ENCODE assay signal across 8 mouse cellular contexts in the genomic region with DNA sequence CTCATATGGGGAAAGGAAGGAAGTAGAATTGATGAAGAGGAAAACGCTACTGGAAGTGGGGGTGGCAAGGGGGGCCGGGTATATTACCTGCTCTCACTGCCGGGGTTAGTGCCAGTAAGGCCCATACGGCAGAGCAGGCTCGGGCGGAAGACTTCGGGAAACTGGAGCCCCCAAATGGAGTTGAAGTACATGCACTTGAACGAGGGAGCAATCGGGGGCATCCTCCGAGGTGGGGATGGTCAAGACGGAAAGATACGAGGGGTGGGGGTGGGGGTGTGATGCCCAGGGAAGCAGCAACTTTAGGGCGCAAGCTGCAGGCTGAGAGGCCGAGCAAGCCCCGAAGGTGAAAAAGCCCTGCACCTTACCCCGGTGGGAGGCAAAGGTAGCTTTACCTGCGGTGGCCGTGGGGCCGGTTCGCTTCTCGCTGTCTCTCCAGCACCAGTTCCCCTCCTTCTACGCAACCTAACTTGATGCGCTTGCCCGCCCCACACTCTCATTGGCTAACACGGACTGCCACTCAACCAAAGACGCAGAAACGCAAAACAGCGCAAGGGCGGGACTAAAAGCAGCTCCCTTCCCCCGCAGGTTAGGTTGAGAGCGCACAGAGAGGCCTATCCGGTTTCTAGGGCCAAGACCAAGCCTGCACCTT. TPM values are rescaled to one million over a fixed set of nuclear protein-coding genes. Genes with fewer than 3 reads are reported as not detected.
DNase-seq lines count a peak whose midpoint lies in the region; ATAC-seq lines count a peak whose summit lies in the region.

No protein-coding gene starts in this region.

- no peaks in the 10 kb centered on the region for H3K36me3 ChIP-seq in heart, embryonic 14.5 days (ENCODE audit: control insufficient read depth, insufficient read depth, low read length)
- H3K36me3 ChIP-seq in liver, embryonic 13.5 days, result peaks cover 4% of the 10 kb centered on the region; the same call in 1 of the 2 replicates
- H3K36me3 ChIP-seq in stomach, embryonic 16.5 days (ENCODE audit: control insufficient read depth, insufficient read depth, low read length), result no peaks in the 10 kb centered on the region

- H3K4me1 ChIP-seq in heart, embryonic 14.5 days (ENCODE audit: control insufficient read depth in 2 of 2, insufficient read depth in 2 of 2, low read length in 2 of 2), result peaks cover 5 to 8% of the 10 kb centered on the region in 2 experiments
- H3K4me1 ChIP-seq in liver, embryonic 13.5 days (replicated peaks), result peaks cover 62% of the 10 kb centered on the region
- peaks cover 11% of the 10 kb centered on the region for H3K4me1 ChIP-seq in stomach, embryonic 16.5 days (ENCODE audit: control insufficient read depth, insufficient read depth, low read length)

- no peaks in the 10 kb centered on the region for H3K9me3 ChIP-seq in heart, embryonic 14.5 days (ENCODE audit: control insufficient read depth, low read length)
- no peaks in the 10 kb centered on the region for H3K9me3 ChIP-seq in liver, embryonic 13.5 days (replicated peaks)
- H3K9me3 ChIP-seq in stomach, embryonic 16.5 days (replicated peaks; ENCODE audit: control insufficient read depth, low read length), result no peaks in the 10 kb centered on the region

- under 1% methylated on average over 32 of the region's 32 CpGs for WGBS in heart, embryonic 14.5 days
- under 1% methylated on average over 28 of the region's 32 CpGs for WGBS in liver, embryonic 13.5 days (ENCODE audit: insufficient replicate concordance)
- under 1% methylated on average over 32 of the region's 32 CpGs for WGBS in stomach, embryonic 16.5 days

- peak overlapping the region; percentile 82 for H3K9ac ChIP-seq in heart, embryonic 14.5 days (ENCODE audit: low read length)
- peak overlapping the region; percentile 86 for H3K9ac ChIP-seq in liver, embryonic 13.5 days
- peak overlapping the region; percentile 89 for H3K9ac ChIP-seq in stomach, embryonic 16.5 days (ENCODE audit: low read length)

- peak overlapping the region; percentile 69 to 72; a peak in 3 of 4 replicates for H3K27ac ChIP-seq in heart, embryonic 14.5 days (replicated peaks in 1 of 2; ENCODE audit: control insufficient read depth in 1 of 2, insufficient read depth in 1 of 2, low read depth in 2 of 2, low read length in 2 of 2)
- H3K27ac ChIP-seq in liver, embryonic 13.5 days, result peak overlapping the region; percentile 81
- peak overlapping the region; percentile 70 for H3K27ac ChIP-seq in stomach, embryonic 16.5 days (ENCODE audit: low read length)

- peak; percentile 100 for ATAC-seq in CD4-positive, CD25-positive, alpha-beta regulatory T cell, adult 4 months
- peak; percentile 98 for ATAC-seq in heart, embryonic 14.5 days (ENCODE audit: insufficient number of reproducible peaks, insufficient read depth, low FRiP score, low read depth)
- peak; percentile 98 for ATAC-seq in liver, embryonic 13.5 days (ENCODE audit: low read depth)
- ATAC-seq in stomach, embryonic 16.5 days (ENCODE audit: insufficient read depth, low FRiP score), result peak; percentile 99

- peak overlapping the region; percentile 60 to 66 for H3K4me3 ChIP-seq in heart, embryonic 14.5 days (ENCODE audit: control insufficient read depth in 1 of 2, insufficient read depth in 1 of 2, low read depth in 1 of 2, low read length in 2 of 2)
- H3K4me3 ChIP-seq in liver, embryonic 13.5 days (replicated peaks), result peak overlapping the region; percentile 88
- H3K4me3 ChIP-seq in stomach, embryonic 16.5 days (replicated peaks; ENCODE audit: low read length), result peak overlapping the region; percentile 94

- peak; percentile 100 for DNase-seq in c-Kit-negative CD71-positive TER-119-positive erythroid progenitor cells, embryonic 14.5 days (ENCODE audit: low read depth, low spot score)
- DNase-seq in fibroblast of lung, adult 2 months (ENCODE audit: low read depth), result peak; percentile 95
- peak; percentile 99 for DNase-seq in kidney, postnatal 14 days
- peak; percentile 100 for DNase-seq in liver, embryonic 13.5 days
- DNase-seq in neural tube, embryonic 10.5 days (ENCODE audit: extremely low spot score, low spot score), result peak; percentile 99

- no peaks in the 10 kb centered on the region for H3K27me3 ChIP-seq in heart, embryonic 14.5 days (ENCODE audit: control insufficient read depth, insufficient read depth, low read length)
- H3K27me3 ChIP-seq in liver, embryonic 13.5 days, result no peaks in the 10 kb centered on the region
- no peaks in the 10 kb centered on the region for H3K27me3 ChIP-seq in stomach, embryonic 16.5 days (ENCODE audit: control insufficient read depth, insufficient read depth, low read length)

- H3K4me2 ChIP-seq in heart, embryonic 14.5 days (ENCODE audit: low read length), result peak overlapping the region; percentile 91
- peak overlapping the region; percentile 89 for H3K4me2 ChIP-seq in liver, embryonic 13.5 days
- H3K4me2 ChIP-seq in stomach, embryonic 16.5 days (ENCODE audit: low read depth, low read length), result peak overlapping the region; percentile 72

RNA-seq across cellular contexts. Expression of gene Chd8, which starts 13.4 kb away (rescaled TPM):
- polyA plus RNA-seq in CD4-positive, CD25-positive, alpha-beta regulatory T cell, adult 4 months (2017; shearing (Covaris generic)), result 10 to 100 TPM; 76.7 to 83.0 TPM
- 28.2 and 30.3 TPM in 2 replicates for polyA plus RNA-seq in heart, embryonic 14.5 days (2014; fragmentation: Nextera tagmentation; extraction: Ambion mirVana)
- polyA plus RNA-seq in liver, embryonic 13.5 days (2015; fragmentation: Nextera tagmentation; extraction: Ambion mirVana), result 12.1 TPM in 2 replicates
- polyA plus RNA-seq in stomach, embryonic 16.5 days (2015; fragmentation: Nextera tagmentation; extraction: Ambion mirVana), result 27.9 and 31.8 TPM in 2 replicates

RNA-seq across cellular contexts. Expression of gene Tox4, which starts 34.8 kb away (rescaled TPM):
- 10 to 100 TPM; 67.6 to 86.8 TPM for polyA plus RNA-seq in CD4-positive, CD25-positive, alpha-beta regulatory T cell, adult 4 months (2017; shearing (Covaris generic))
- polyA plus RNA-seq in heart, embryonic 14.5 days (2014; fragmentation: Nextera tagmentation; extraction: Ambion mirVana), result 39.2 and 39.7 TPM in 2 replicates
- 19.8 and 20.5 TPM in 2 replicates for polyA plus RNA-seq in liver, embryonic 13.5 days (2015; fragmentation: Nextera tagmentation; extraction: Ambion mirVana)
- 36.2 and 39.7 TPM in 2 replicates for polyA plus RNA-seq in stomach, embryonic 16.5 days (2015; fragmentation: Nextera tagmentation; extraction: Ambion mirVana)

RNA-seq across cellular contexts. Expression of gene Rab2b, which starts 35.2 kb away (rescaled TPM):
- 10 to 100 TPM; 17.0 to 25.5 TPM for polyA plus RNA-seq in CD4-positive, CD25-positive, alpha-beta regulatory T cell, adult 4 months (2017; shearing (Covaris generic))
- 16.4 and 16.8 TPM in 2 replicates for polyA plus RNA-seq in heart, embryonic 14.5 days (2014; fragmentation: Nextera tagmentation; extraction: Ambion mirVana)
- 2.6 and 3.0 TPM in 2 replicates for polyA plus RNA-seq in liver, embryonic 13.5 days (2015; fragmentation: Nextera tagmentation; extraction: Ambion mirVana)
- 15.8 and 19.6 TPM in 2 replicates for polyA plus RNA-seq in stomach, embryonic 16.5 days (2015; fragmentation: Nextera tagmentation; extraction: Ambion mirVana)

RNA-seq across cellular contexts. Expression of gene Supt16, which starts 46.9 kb away (rescaled TPM):
- polyA plus RNA-seq in CD4-positive, CD25-positive, alpha-beta regulatory T cell, adult 4 months (2017; shearing (Covaris generic)), result 10 to 100 TPM; 37.9 to 39.5 TPM
- 30.2 and 36.6 TPM in 2 replicates for polyA plus RNA-seq in heart, embryonic 14.5 days (2014; fragmentation: Nextera tagmentation; extraction: Ambion mirVana)
- 45.6 and 51.9 TPM in 2 replicates for polyA plus RNA-seq in liver, embryonic 13.5 days (2015; fragmentation: Nextera tagmentation; extraction: Ambion mirVana)
- polyA plus RNA-seq in stomach, embryonic 16.5 days (2015; fragmentation: Nextera tagmentation; extraction: Ambion mirVana), result 39.8 and 40.7 TPM in 2 replicates

Comparison
In these comparisons a context has a peak if more than half of its experiments do, and no peak if none do; other contexts are left out.
1. Peak in every context shown above with its lines: DNase-seq, ATAC-seq, H3K4me3 ChIP-seq and H3K27ac ChIP-seq.